Mouse (Mus musculus) T-helper 1 cell (primary cell): ENCODE data around the gene Msi2.

Source experiments
- in situ Hi-C: fragments of 300-600 bp; cut with MboI, MseI; formaldehyde crosslinking; loops from one replicate; pipeline ENCODE4 v1.15.1; 2025; ENCODE audit warnings: high pct_unique_total_duplicates

The Msi2 gene

DNA sequence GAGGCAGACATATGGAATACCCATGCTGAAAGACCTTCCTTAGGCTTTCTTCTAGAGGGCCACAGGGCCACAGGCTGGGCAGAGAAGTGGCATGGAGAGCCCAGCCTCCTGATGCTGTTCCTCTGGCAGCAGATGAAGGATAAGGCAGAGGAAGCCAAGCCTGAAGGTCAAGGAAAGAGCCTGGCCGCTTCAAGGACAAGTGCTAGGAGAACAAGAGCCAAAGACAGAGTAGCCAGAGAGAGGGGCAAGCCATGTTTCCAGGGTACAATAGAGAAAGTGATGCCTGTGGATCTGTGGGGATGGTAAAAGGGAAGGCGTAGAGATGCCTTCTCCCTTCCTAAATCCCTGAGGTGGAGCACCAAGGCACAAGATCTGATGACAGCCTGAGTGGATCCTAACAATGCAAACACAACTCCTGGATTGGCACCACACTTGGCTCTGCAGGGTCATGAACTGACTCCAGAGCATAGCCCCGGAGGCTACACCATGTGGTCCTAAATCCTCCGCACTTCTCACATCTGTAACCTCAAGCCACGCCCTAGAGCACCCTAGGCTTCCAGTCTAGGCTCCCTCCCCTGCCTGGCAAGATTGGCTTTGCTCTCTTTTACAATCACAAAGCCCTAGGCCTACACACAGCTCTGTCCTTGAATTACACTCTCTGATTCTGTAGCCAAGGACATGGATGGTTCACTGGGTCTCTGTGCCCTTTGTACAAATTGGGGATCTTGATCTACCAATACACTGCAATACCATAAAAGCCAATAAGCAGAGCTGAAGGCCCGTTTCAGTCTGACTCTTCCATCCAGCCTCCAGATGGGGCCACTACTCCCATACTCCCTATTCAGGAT is 202.4 kb downstream of the Msi2 start:
- in situ Hi-C loops, result no loop called here

DNA sequence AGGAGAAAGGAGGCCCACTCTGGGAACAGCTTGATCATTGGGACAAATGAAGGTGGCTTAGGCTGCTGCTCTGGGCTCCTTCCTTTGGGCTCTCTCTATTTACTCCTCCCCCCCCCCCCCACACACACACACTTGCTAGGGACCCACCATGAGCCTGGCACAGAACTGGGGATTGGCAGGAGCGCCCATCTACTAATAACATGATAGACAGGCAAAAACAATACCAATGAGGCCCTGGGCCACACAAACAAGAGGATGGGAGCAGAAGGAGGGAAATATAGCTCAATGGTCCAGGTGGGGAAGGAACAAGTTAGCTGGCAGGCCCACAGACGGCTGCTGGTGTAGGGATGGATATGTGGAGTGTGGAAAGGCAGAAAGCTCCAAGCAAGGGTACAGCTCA is 203.0 kb downstream of the Msi2 start:
- in situ Hi-C loops, result no loop called here

DNA sequence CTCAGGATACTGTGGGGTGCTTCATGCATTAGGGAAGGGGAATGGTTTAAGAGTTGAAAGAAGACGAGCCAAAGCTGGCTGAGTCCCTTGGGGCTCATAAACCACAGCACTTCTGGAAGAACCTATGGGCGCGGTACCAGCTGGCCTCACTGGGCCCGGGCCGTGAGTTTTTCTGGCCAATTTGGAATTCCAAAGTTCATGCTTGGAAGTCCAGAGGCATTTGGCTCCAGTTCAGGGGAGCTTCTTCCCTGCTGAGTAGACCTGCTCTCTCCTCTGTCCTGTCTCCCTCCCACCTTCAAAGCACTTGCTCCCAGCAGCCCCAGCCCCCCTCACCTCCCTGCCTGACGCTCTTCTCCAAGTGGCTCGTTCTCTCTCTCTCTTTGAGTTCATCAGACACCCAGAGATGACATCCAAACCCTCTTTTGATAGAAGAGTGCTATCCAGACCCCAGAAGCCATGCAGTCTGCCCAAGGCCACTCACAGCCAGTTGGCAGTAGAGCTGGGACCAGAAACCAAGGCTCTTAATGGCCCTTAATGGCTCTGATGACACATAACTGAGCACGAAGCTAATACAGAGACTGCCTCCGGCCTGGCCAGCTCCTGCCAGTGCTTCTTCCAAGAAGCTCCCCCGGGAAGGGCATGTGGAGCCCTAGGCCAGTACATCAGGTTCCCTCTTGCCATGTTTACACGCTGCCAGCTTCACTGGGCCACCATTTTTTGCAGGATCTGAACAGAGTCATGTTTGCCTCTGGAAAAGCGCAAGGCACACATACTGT is 204.0 kb downstream of the Msi2 start:
- in situ Hi-C loops, result no loop called here

DNA sequence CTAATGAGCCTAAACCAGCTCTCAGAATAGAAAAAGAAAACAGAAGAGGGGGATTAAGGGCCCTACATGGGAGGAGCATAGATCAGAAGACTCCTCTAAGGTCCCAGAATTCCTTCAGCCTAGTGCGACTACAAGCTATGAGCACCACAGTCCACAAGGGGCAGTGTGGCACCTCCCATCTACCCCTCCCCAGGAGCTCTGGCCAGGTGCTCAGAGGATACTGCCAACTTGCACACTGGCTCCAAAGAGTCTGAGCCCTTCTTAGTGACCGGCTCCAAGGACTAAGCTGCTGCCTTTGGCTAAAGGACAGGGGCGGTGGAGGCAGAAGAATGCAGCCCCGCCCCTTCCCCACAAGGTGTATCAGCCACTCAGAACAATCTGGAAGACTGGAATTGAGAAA is 205.7 kb downstream of the Msi2 start:
- in situ Hi-C loops, result no loop called here

DNA sequence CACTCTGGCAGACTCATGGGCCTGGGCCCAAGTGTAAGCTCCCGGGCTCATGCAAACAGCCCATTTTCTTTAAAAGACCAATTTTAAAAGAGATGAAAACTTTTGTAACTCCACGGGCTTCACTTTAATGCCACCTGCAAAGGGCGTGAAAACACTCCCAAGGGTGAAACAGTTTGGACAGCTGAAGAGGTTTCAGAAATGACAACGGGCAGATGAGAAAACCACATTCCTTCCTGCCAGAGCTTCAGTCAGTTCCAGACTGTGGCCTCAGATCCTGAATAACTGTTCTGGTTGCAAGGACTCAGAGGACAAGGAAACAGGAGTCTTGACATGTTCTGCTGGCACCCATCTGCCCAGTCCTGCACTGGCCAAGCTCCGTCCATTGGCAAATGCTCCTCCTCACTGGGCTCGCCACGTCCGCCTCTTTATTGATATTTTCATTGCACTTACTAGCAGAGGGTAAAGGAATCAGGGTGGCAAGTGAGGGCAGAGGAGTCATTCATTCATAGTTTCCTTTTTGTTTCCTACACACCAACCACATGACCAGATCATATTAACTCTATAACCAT is 207.9 kb downstream of the Msi2 start:
- in situ Hi-C loops, result no loop called here

DNA sequence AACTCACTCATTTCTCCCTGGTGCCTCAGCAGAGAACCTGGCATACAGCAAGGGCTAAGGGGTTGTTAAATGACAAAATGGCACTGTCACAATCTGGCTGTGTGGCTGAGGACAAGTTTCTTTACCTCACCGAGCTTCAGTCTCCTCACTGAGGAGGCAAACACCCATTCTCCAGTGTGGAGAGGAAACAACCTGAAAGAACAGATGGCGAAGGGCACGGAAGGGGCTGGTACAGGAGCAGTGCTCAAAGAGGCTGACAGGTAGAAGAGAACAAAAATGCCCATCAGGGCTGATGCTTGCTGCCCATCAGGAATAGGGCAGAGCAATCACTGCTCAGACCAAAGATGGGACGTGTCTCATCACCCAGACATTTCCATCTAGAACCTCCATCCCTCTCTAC is 208.8 kb downstream of the Msi2 start:
- in situ Hi-C loops, result no loop called here

DNA sequence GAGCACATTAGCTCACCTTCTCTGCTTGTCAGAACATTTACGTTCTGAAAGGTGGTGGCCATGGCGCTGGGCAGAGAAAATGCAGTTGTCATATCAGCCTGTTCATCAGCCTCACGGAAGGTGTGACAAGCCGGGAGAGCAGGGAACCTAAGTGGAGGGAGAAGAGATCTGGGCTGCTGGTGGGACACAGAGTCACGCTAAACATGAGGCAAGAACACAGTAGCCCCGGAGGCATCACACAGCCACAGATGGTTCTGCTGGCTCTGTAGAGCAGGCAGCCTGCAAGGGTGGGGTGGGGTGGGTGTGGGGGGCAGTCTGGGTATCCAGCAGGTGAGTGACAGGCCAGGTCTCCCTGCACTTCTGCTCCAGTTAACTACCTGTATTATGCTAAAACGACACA is 210.2 kb downstream of the Msi2 start:
- in situ Hi-C loops, result no loop called here

DNA sequence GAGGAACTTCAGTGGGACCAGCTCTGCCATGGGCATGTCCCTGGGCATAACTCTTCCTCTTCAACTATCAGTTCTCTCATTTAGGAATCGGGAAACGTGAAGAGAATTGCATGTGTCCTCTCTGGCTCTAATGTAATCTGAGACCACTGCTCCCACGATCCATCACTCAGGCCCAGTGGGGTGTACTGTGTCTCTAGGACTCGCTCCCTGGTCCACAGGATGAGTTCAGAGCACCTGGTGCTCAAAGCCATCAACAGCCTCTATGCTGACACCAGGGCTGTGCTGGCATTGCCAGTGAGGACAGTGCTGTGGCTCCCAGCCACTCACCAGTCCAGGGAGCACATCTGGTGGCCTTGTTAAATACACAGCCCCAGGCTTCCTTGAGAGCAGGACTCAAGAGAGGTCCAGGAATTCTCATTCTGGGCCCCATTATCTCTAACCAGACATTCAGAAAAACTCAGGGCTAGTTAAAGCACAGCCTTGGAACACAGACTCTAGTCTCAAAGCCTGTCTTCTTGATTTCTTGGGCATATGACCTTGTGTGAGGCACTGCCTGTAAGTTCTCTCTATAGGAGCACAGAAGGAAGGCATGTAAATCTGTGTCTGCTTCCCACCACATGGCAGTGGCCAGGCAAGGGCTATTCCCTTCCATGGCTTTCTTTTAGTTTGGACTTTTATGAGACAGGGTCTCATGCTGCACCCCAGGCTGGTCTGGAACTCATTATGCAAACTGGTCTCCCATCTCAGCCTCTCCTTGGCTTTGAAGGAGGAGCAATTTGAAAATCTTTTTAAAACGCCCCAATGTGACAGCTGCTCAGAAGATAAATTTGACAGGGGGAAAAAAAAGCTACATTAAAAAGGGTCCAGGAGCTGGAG is 211.5 kb downstream of the Msi2 start:
- in situ Hi-C loops, result no loop called here

DNA sequence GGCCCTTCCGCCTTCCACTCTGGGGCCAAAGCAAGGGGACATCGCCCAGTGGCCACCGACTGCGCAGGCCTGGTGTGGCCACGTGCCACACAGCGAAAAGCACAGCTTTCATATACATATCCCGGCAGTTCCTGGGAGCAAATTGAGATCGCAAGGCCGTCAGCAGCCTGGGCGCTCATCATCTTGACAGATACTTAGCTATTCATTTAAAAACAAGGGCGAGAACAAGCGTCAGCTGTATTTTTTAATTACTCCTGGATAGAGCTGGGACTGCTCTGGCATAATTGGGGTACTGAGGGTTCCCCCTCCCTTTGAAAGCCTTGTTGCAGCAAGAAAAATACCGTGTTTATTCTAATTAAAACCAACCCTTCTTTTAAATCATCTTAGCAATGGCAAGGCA is 212.2 kb downstream of the Msi2 start:
- in situ Hi-C loops, result no loop called here

DNA sequence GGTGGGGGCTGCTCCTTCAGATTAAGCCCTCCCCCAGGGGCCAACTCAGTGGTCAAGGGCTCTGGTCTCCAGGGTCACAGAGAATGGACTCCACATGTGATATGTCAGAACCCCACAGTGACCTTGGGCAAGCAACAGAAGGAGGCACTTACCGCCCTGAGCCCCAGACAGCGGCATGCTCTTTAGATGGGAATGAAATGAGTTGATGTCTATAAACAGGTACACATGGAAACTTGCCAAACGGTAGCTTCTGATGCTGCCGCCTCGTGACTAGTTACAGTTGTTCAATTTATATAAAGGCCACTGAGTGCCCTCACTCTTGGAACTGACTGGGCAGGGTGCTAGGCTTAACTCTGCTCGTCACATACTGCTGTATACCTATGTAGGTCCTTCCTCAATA is 215.7 kb downstream of the Msi2 start:
- in situ Hi-C loops, result no loop called here

DNA sequence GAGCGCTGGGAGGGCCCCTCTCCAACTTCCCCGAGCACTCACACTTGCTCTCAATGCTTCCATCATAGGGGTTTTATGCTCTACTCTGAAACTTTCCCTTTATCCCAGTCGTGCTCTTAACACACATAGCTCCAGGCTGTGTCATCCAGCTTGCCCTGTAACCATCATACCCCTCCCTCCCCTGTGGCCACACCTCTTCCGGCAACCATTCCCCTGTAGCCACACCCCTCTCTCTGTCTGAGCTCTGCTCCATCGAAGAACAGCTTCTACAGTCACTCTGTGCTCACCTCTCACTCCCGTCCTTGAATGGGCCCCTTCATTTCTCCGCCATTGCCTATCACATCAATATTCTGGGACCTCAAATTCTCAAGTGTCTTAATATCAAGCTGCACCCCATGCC is 219.8 kb downstream of the Msi2 start:
- in situ Hi-C loops, result no loop called here

DNA sequence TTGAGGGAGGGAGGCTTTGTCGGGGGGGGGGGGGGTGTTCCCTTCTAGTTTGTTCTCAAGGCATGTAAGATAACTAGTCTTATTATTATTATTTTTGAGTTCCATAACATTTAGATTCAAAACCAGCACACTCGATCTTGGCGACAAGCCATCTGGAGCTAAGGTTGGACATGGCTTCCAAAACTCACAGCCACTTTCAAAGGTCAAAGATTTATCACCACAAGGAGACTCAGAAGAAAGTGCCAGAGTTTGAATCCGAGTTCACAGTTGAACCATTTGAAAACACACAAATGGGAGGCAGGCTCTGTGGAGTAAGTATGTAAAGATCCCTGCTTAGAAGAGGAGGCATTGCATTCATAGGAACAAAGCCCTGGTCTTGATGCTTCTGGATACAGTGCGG is 221.9 kb downstream of the Msi2 start:
- in situ Hi-C loops, result no loop called here

DNA sequence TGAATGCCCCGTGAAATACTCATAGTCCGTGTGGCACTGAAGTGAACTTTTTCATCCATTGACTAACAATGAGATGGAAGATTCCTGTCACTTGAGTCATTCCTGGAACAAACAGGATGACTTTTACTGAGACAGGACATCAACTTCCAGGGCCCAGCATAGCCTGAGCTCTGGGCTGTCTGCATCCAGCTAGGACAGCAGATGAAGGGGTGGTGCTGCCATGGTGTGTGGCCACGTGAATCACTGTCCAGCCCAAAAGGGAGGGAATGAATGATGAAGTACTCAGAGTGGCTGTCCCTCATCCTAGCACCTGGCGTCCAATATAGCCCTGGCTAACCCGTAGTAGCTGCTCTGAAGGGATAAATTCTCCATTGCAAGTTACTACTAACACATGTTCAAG is 222.6 kb downstream of the Msi2 start:
- in situ Hi-C loops, result no loop called here

DNA sequence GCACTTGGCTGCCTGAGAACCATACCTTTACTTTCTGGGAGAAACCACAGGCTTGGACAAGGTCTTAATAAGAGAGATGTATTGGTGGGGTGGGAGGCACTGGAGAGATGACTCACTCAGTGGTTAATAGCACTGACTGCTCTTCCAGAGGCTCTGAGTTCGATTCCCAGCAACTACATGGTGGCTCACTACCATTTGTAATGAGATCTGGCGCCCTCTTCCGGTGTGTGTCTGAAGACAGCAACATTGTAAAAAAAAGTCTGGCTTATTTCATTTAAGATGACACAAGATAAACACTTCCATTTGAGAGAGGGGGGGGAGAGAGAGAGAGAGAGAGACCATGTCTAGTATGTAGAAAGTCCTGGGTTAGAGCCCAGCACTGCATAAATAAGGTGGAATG is 223.3 kb downstream of the Msi2 start:
- in situ Hi-C loops, result no loop called here

DNA sequence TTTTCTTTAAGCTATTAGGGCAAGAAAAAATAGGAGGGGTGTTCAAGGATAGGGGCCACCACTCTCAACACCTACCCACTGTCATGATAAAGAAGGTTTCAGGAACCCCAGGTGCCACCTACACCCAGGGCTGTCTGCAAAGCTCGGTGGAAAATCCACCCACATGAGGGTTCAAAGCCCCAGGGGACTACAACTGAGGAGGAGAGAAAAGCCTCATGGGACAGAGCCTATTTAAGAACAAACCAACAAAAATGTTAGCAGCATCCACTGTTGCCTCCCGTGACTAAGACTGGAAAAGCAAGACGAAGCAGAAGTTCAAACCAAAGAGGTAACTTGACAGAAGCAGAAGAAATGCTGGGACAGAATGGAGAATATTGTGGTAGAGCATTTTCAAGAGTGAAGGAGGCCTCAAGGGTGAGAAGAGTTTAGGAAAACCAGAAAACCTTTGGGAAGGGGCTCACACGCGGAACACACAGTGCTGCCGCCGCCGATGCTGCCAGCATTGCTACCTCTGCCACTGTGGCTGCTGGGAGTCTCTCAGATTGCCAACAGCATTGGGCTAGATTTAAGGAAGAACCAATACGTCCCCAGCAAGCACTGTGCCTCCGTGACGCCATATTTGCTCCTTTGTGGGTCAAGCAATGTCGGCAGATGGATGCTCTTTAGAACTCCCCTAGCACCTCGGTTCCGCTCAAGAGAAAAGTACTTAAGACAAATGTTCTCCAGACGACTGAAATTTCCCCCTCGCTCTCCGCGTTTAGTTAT is 224.3 kb downstream of the Msi2 start:
- in situ Hi-C loops, result no loop called here

DNA sequence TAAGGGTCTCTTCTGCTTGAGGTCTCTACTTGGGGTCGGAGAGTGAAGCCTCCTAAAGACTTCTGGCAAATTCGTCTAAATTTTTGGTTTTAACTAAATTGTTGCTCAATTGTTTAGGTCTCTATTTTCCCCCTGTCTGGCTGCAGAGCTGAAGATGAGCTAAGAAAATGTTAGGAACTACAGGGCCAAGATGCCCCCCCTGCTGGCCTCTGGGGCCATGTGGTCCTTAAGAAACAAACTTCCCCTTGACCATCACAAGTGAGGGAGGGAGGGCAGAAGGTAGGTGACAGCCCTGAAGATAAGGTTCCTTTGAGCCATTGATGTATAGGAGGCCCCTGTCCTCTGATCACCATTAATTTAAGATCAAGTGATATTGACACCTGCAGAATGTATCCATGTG is 225.7 kb downstream of the Msi2 start:
- in situ Hi-C loops, result no loop called here

DNA sequence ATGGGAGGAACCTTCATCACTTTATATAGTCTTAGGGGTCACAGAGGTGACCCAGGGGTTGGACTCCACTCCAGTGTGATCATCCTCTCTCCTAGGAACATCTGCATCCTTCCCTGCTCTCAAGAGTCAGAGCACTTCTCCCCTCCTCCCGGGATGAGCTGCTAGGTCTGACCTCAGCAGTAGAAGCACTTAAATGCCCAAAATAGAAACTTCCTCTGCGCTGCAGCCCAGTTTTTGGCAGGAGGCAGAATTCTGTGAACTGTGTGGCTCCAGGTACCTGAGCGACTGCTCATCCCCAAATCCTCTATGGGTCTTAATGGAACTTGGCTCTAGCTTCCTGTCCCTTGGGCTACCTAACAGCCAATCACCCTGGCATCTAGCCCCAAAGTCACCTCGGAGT is 228.3 kb downstream of the Msi2 start:
- in situ Hi-C loops, result no loop called here

DNA sequence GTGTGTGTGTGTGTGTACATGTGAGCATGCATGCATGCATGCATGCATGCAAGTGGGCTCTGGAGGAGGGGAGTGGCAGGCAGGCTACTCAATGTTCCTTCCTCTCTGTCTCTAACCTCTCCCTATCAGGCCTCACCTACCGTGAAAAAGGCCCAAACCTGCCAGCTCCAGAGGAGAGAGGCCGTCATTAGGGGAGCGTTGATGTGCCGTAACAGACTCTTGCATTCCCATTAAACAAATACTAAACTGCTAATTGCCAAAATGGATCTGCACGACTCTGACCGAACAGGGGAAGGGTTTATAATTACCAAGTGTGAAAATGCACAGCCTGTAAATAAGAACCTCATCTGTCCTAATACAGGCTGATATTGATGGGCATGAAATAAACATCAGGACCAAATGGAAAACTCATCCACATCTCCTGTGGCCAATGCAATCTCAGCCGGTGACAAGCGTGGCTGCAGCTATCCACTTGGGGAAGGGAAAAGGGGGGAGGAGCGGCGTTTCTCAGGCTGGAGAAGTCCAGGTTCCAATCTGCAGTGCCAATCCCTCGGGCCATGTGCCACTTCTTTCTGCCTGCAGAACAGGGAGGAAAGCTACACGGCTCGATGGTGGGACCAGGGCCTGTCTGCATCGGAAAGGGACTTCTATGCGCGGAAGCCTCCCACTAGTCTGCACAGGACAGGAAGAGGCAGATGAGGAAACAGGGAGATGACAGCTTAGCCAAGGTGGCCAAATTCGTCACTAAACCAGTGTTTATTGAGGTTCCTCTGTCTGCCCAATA is 229.2 kb downstream of the Msi2 start:
- in situ Hi-C loops, result no loop called here

DNA sequence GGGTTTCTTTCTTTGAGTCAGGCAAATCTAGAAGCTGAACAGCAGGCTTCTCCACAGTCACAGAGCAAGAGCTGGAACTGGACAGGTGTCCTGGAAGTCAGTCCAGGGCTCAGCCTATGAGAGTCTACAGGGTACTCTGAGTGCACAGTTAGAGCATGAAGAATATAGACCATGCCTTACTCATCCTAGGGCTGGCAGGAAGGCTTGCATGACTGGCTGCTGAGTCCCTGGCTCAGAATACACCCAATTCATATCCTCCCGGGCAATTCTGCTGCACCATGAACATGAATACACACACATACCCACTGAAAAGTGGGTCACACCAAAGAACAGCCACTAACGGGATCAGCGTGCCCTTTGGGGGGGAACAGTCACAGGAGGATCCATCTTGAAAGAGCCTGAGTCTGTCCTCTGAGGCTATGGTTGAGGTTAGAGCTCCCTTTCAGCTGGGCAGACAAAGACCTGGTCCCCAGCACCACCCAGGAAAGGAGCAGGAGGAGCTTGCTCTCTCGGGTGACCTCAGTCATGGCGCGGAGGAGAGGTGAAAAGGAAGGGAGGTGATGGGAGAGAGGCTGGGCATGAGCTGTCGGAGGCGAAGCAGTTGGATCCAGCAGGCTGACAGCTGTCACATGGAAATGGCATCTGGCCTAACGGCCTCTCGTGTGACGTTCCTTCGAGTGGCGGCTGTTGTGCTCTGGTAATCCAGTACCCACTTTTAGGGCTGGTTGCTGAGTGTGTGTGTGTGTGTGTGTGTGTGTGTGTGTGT is 230.0 kb downstream of the Msi2 start:
- in situ Hi-C loops, result no loop called here

DNA sequence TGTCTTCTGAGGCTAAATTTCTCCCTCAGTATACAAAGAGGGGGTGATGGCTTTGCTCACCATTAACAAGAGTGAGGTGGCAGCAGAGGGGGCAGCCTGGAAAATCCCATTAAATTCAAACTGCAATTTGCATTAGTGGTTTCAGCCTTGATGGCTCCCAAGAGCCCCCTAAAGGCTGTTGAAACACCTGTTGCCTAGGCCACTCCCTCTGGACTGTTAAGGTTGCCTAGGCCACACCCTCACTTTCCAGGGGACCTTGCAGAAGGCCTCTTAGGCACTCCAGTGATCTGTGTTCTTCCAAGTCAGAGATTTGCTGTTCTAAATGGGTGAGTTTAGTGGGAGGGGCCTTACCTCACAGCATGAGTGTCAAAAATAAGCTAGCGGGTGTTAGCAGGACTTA is 232.3 kb downstream of the Msi2 start:
- in situ Hi-C loops, result no loop called here
